In the genomic region with DNA sequence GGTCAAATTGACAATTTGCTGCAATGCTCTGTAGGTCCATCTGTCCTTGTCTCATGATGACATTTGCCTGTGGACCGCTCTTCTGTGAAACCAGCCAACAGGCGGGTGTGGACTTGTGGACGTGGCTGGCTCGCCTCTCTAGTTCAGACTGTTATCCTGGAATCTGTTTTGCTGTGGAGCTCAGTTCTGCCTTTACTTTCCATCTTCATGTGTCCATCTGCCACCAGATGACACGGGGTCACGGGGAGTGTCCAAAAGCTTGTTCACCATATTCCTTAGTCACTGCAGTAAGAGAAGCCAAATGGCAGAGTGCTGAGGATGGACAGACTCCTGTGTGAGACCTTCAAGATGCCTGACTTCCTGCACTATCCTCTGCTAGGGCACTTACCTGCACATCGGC, we compare ENCODE assay signal across 21 mouse cellular contexts. TPM values are rescaled to one million over a fixed set of nuclear protein-coding genes. Genes with fewer than 3 reads are reported as not detected.
A peak's percentile ranks its signal among the peaks of the same experiment; 100 is the strongest.
DNase-seq lines count a peak whose midpoint lies in the region; ATAC-seq and TF ChIP-seq lines count a peak whose summit lies in the region.
"Had no signal": no experiment of that assay in that cellular context is flagged by ENCODE, and none has a peak within 500 bp of the region (broad histone marks: within the 10 kb centered on the region; RNA-seq: fewer than 3 reads in every experiment).

No protein-coding gene starts in this region.

- no peaks in the 10 kb centered on the region for H3K27me3 ChIP-seq in forebrain, embryonic 15.5 days
- H3K27me3 ChIP-seq in forebrain, embryonic 11.5 days (ENCODE audit: control insufficient read depth, insufficient read depth, low read length): no peaks in the 10 kb centered on the region
- no peaks in the 10 kb centered on the region for H3K27me3 ChIP-seq in hindbrain, postnatal 0 days (ENCODE audit: insufficient read depth, low read length)
- no peaks in the 10 kb centered on the region for H3K27me3 ChIP-seq in hindbrain, embryonic 13.5 days
- H3K27me3 ChIP-seq: hindbrain, embryonic 15.5 days had no signal

- no peak for TF ChIP-seq CTCF in hindbrain, postnatal 0 days (IDR thresholded peaks at IDR 0.05; ENCODE audit: low read depth)

- no peak overlapping the region for H3K4me3 ChIP-seq in forebrain, embryonic 15.5 days
- no peak overlapping the region for H3K4me3 ChIP-seq in forebrain, embryonic 11.5 days (ENCODE audit: low read depth, low read length)
- no peak overlapping the region for H3K4me3 ChIP-seq in hindbrain, postnatal 0 days (ENCODE audit: low read length)
- H3K4me3 ChIP-seq in hindbrain, embryonic 13.5 days: no peak overlapping the region
- H3K4me3 ChIP-seq: embryonic facial prominence, embryonic 10.5 days; erythroblast, embryonic 14.5 days; heart, embryonic 10.5 days; hindbrain, embryonic 15.5 days had no signal

- H3K36me3 ChIP-seq in forebrain, embryonic 15.5 days: no peaks in the 10 kb centered on the region
- H3K36me3 ChIP-seq in forebrain, embryonic 11.5 days (ENCODE audit: control insufficient read depth, insufficient read depth, low read length): no peaks in the 10 kb centered on the region
- H3K36me3 ChIP-seq in hindbrain, postnatal 0 days (ENCODE audit: insufficient read depth, low read length): no peaks in the 10 kb centered on the region
- no peaks in the 10 kb centered on the region for H3K36me3 ChIP-seq in hindbrain, embryonic 13.5 days
- H3K36me3 ChIP-seq: hindbrain, embryonic 15.5 days had no signal

- H3K4me2 ChIP-seq in forebrain, embryonic 15.5 days (replicated peaks): no peak overlapping the region
- H3K4me2 ChIP-seq in forebrain, embryonic 11.5 days (ENCODE audit: low read depth, low read length, severe bottlenecking): no peak overlapping the region
- no peak overlapping the region for H3K4me2 ChIP-seq in hindbrain, postnatal 0 days (ENCODE audit: low read depth, low read length)
- no peak overlapping the region for H3K4me2 ChIP-seq in hindbrain, embryonic 13.5 days
- H3K4me2 ChIP-seq: hindbrain, embryonic 15.5 days had no signal

- DNase-seq in cerebellum, postnatal 10 days: peak; percentile 49 to 54
- DNase-seq in cerebellum, adult 11 months: no peak
- DNase-seq in forebrain, embryonic 11.5 days (ENCODE audit: low spot score): no peak
- no peak for DNase-seq in hindbrain, postnatal 0 days (ENCODE audit: low spot score)
- DNase-seq in thymus, postnatal 36 days: no peak
- DNase-seq: adrenal gland, adult 8-10 months; adrenal gland, postnatal 36 days; B cell, adult 2 months; cerebellum, adult 8-10 months; gastrocnemius, postnatal 36 days; heart, postnatal 10 days; kidney, adult 11 months had no signal

- H3K9me3 ChIP-seq in forebrain, embryonic 15.5 days: no peaks in the 10 kb centered on the region
- no peaks in the 10 kb centered on the region for H3K9me3 ChIP-seq in forebrain, embryonic 11.5 days (ENCODE audit: control insufficient read depth, low read length)
- H3K9me3 ChIP-seq in hindbrain, postnatal 0 days (ENCODE audit: low read length): no peaks in the 10 kb centered on the region
- H3K9me3 ChIP-seq in hindbrain, embryonic 13.5 days: no peaks in the 10 kb centered on the region
- H3K9me3 ChIP-seq: embryonic facial prominence, embryonic 10.5 days; G1E; heart, embryonic 10.5 days; hindbrain, embryonic 15.5 days had no signal

- WGBS in forebrain, embryonic 15.5 days: 91% methylated on average over 7 of the region's 7 CpGs
- 95% methylated on average over 7 of the region's 7 CpGs for WGBS in forebrain, embryonic 11.5 days
- WGBS in hindbrain, postnatal 0 days: 84% methylated on average over 7 of the region's 7 CpGs
- whole genome bisulfite sequencing in hindbrain, embryonic 13.5 days: 90% methylated on average over 7 of the region's 7 CpGs

- no peak for ATAC-seq in forebrain, embryonic 15.5 days (replicated peaks)
- ATAC-seq in forebrain, embryonic 11.5 days (replicated peaks; ENCODE audit: low FRiP score): no peak
- ATAC-seq in hindbrain, postnatal 0 days: no peak
- no peak for ATAC-seq in hindbrain, embryonic 13.5 days (ENCODE audit: low FRiP score)
- peak; percentile 54 for ATAC-seq in erythroblast, adult 5-6 weeks (replicated peaks; ENCODE audit: low FRiP score, poor library complexity, severe bottlenecking)
- ATAC-seq: CD4-positive, CD25-positive, alpha-beta regulatory T cell, adult 4 months had no signal

- peaks cover 24% of the 10 kb centered on the region for H3K4me1 ChIP-seq in forebrain, embryonic 15.5 days
- no peaks in the 10 kb centered on the region for H3K4me1 ChIP-seq in forebrain, embryonic 11.5 days (replicated peaks; ENCODE audit: control insufficient read depth, insufficient read depth, low read length)
- H3K4me1 ChIP-seq in hindbrain, postnatal 0 days (ENCODE audit: insufficient read depth, low read length): 0 out of 2 replicates have a peak, but pooled peaks cover 2% of the 10 kb centered on the region
- peaks cover 14% of the 10 kb centered on the region for H3K4me1 ChIP-seq in hindbrain, embryonic 13.5 days (replicated peaks)
- H3K4me1 ChIP-seq: heart, embryonic 10.5 days had no signal

- H3K9ac ChIP-seq in forebrain, embryonic 15.5 days (replicated peaks): no peak overlapping the region
- no peak overlapping the region for H3K9ac ChIP-seq in forebrain, embryonic 11.5 days (ENCODE audit: low read length)
- H3K9ac ChIP-seq in hindbrain, postnatal 0 days (replicated peaks; ENCODE audit: low read length): no peak overlapping the region
- H3K9ac ChIP-seq in hindbrain, embryonic 13.5 days: no peak overlapping the region
- H3K9ac ChIP-seq: hindbrain, embryonic 15.5 days had no signal

- H3K27ac ChIP-seq in forebrain, embryonic 15.5 days (replicated peaks): peak overlapping the region; percentile 54; the same call in 1 of the 2 replicates
- no peak overlapping the region for H3K27ac ChIP-seq in forebrain, embryonic 11.5 days (ENCODE audit: low read depth, low read length)
- peak overlapping the region; percentile 11 for H3K27ac ChIP-seq in hindbrain, postnatal 0 days
- no peak overlapping the region for H3K27ac ChIP-seq in hindbrain, embryonic 13.5 days
- H3K27ac ChIP-seq: embryonic facial prominence, embryonic 10.5 days; heart, embryonic 10.5 days; hindbrain, embryonic 15.5 days had no signal

RNA-seq across cellular contexts. Expression of gene Cdk6, which starts 52.9 kb away (rescaled TPM):
- 30.8 and 39.4 TPM in 2 replicates for polyA plus RNA-seq in forebrain, embryonic 15.5 days (2015; fragmentation: Nextera tagmentation; extraction: Ambion mirVana)
- polyA plus RNA-seq in forebrain, embryonic 11.5 days (2014; fragmentation: Nextera tagmentation; extraction: Ambion mirVana): 21.3 and 24.5 TPM in 2 replicates
- 16.5 and 21.9 TPM in 2 replicates for total RNA-seq in hindbrain, postnatal 0 days (2014; rRNA removed)
- polyA plus RNA-seq in hindbrain, postnatal 0 days (2015; fragmentation: Nextera tagmentation; extraction: Ambion mirVana): 12.2 and 12.8 TPM in 2 replicates
- 11.8 and 12.3 TPM in 2 replicates for polyA plus RNA-seq in hindbrain, embryonic 13.5 days (2015; fragmentation: Nextera tagmentation; extraction: Ambion mirVana)
- 30.5 and 40.5 TPM in 2 replicates for total RNA-seq in erythroblast, adult 5-6 weeks (2015; ENCODE audit: low replicate concordance)
- total RNA-seq in erythroblast, adult 5-6 weeks (2017; ENCODE audit: low replicate concordance): 16.2 and 21.3 TPM in 2 replicates

Comparison
In these comparisons a context has a peak if more than half of its experiments do, and no peak if none do; other contexts are left out.
1. DNase-seq: peak in cerebellum, postnatal 10 days (2 of 2); none in cerebellum, adult 11 months (single experiment), forebrain, embryonic 11.5 days (single experiment), hindbrain, postnatal 0 days (single experiment) and thymus, postnatal 36 days (0 of 2).
2. H3K27ac ChIP-seq: peak in forebrain, embryonic 15.5 days (single experiment) and hindbrain, postnatal 0 days (single experiment); none in forebrain, embryonic 11.5 days (single experiment) and hindbrain, embryonic 13.5 days (single experiment).